Mouse (Mus musculus) testis, adult 2 months (tissue): ENCODE data around the gene Cers2. TPM values are rescaled to one million over a fixed set of nuclear protein-coding genes. Genes with fewer than 3 reads are reported as not detected.

ENCODE experiments used
- H3K27ac ChIP-seq: fragments of 200-500 bp; 2 replicates; pipeline ENCODE4 v1.5.1; 2012; ENCODE audit warnings: low read depth, low read length; ENCODE audit not compliant: control insufficient read depth, insufficient read depth
- H3K27me3 ChIP-seq: fragments of 200-500 bp; 2 replicates; pipeline ENCODE4 v1.6.1; 2012; ENCODE audit warnings: mild to moderate bottlenecking, low read length, moderate library complexity; ENCODE audit not compliant: control insufficient read depth, insufficient read depth
- H3K36me3 ChIP-seq: fragments of 200-500 bp; 2 replicates; pipeline ENCODE4 v1.6.1; 2012; ENCODE audit warnings: mild to moderate bottlenecking, low read length; ENCODE audit not compliant: control insufficient read depth, insufficient read depth
- H3K4me1 ChIP-seq: fragments of 200-500 bp; 2 replicates; pipeline ENCODE4 v1.6.1; 2012; ENCODE audit warnings: low read length; ENCODE audit not compliant: control insufficient read depth, insufficient read depth
- H3K4me3 ChIP-seq: fragments of 200-500 bp; 2 replicates; pipeline ENCODE4 v1.5.1; 2012; ENCODE audit warnings: low read depth, mild to moderate bottlenecking, low read length, moderate library complexity, mixed read lengths; ENCODE audit not compliant: control insufficient read depth
- CTCF ChIP-seq: fragments of 200-500 bp; IDR thresholded peaks from 2 replicates; pipeline ENCODE4 v1.5.1; 2012; ENCODE audit warnings: low read depth, mild to moderate bottlenecking, inconsistent platforms, low read length, moderate library complexity; ENCODE audit not compliant: control insufficient read depth, insufficient read depth, insufficient replicate concordance
- POLR2A ChIP-seq: fragments of 200-500 bp; IDR thresholded peaks from 2 replicates; pipeline ENCODE4 v1.6.1; 2012; ENCODE audit warnings: low read depth, mild to moderate bottlenecking, inconsistent platforms, low read length, moderate library complexity; ENCODE audit not compliant: control insufficient read depth
- polyA plus RNA-seq: library from polyadenylated mRNA; depleted of rRNA; stranded (reverse); fragments of >200 nt; gene quantifications from 2 replicates; pipeline ENCODE4 v1.2.3, GENCODE M21; 2012

Gene Cers2
- polyA plus RNA-seq, 1 experiment, result 27.6 TPM

GRCm38 (mm10) chr3:95312623-95313022 is 2.0 kb upstream of the Cers2 start:
- Histone ChIP-seq H3K27me3 (no peaks in the 10 kb centered on the region), H3K27ac (no peak overlapping the region), H3K4me1 (peaks cover 12% of the 10 kb centered on the region), H3K36me3 (no peaks in the 10 kb centered on the region), H3K4me3 (no peak overlapping the region)
- no peak for TF ChIP-seq POLR2A
- TF ChIP-seq CTCF, result no peak

GRCm38 (mm10) chr3:95313476-95313875 is 1.1 kb upstream of the Cers2 start:
- no peaks in the 10 kb centered on the region for H3K36me3 ChIP-seq
- H3K4me3 ChIP-seq, result no peak overlapping the region
- H3K4me1 ChIP-seq, result peaks cover 12% of the 10 kb centered on the region
- no peak overlapping the region for H3K27ac ChIP-seq
- no peaks in the 10 kb centered on the region for H3K27me3 ChIP-seq
- no peak for TF ChIP-seq CTCF
- TF ChIP-seq POLR2A, result no peak

GRCm38 (mm10) chr3:95314075-95314474 is 516 bp upstream of the Cers2 start:
- Histone ChIP-seq H3K27me3 (no peaks in the 10 kb centered on the region), H3K27ac (no peak overlapping the region), H3K36me3 (no peaks in the 10 kb centered on the region), H3K4me1 (peaks cover 12% of the 10 kb centered on the region), H3K4me3 (no peak overlapping the region)
- TF ChIP-seq POLR2A, result no peak
- no peak for TF ChIP-seq CTCF

GRCm38 (mm10) chr3:95315094-95315843 is 678 bp downstream of the Cers2 start:
- peaks cover 12% of the 10 kb centered on the region for H3K4me1 ChIP-seq
- TF ChIP-seq POLR2A (peak; percentile 36), CTCF (no peak)

GRCm38 (mm10) chr3:95315844-95316550 is 1.4 kb downstream of the Cers2 start:
- TF ChIP-seq POLR2A, result no peak
- no peak for TF ChIP-seq CTCF
- H3K4me1 ChIP-seq, result peaks cover 12% of the 10 kb centered on the region
- no peaks in the 10 kb centered on the region for H3K27me3 ChIP-seq
- H3K27ac ChIP-seq, result peak overlapping the region; percentile 90
- H3K4me3 ChIP-seq, result peak overlapping the region; percentile 90
- no peaks in the 10 kb centered on the region for H3K36me3 ChIP-seq

More at GRCm38 (mm10) chr3:95315094-95315843, 678 bp downstream of the Cers2 start:
- peak overlapping the region; percentile 90 for H3K27ac ChIP-seq
- H3K4me3 ChIP-seq, result peak overlapping the region; percentile 90
- H3K27me3 ChIP-seq, result no peaks in the 10 kb centered on the region
- H3K36me3 ChIP-seq, result no peaks in the 10 kb centered on the region

GRCm38 (mm10) chr3:95317414-95318080 is 3.0 kb downstream of the Cers2 start:
- H3K4me1 ChIP-seq, result peaks cover 12% of the 10 kb centered on the region
- H3K4me3 ChIP-seq, result no peak overlapping the region
- no peaks in the 10 kb centered on the region for H3K36me3 ChIP-seq
- no peaks in the 10 kb centered on the region for H3K27me3 ChIP-seq
- H3K27ac ChIP-seq, result no peak overlapping the region
- TF ChIP-seq POLR2A (no peak), CTCF (peak; percentile 60; the same call in 1 of the 2 replicates)

GRCm38 (mm10) chr3:95318548-95318947 is 4.0 kb downstream of the Cers2 start:
- TF ChIP-seq CTCF (no peak), POLR2A (no peak)
- peaks cover 12% of the 10 kb centered on the region for H3K4me1 ChIP-seq
- H3K27me3 ChIP-seq, result no peaks in the 10 kb centered on the region
- no peak overlapping the region for H3K4me3 ChIP-seq
- no peaks in the 10 kb centered on the region; the same call in 1 of the 2 replicates for H3K36me3 ChIP-seq
- no peak overlapping the region for H3K27ac ChIP-seq
